Comparison of ENCODE assay signal across 8 mouse cellular contexts in the genomic region with DNA sequence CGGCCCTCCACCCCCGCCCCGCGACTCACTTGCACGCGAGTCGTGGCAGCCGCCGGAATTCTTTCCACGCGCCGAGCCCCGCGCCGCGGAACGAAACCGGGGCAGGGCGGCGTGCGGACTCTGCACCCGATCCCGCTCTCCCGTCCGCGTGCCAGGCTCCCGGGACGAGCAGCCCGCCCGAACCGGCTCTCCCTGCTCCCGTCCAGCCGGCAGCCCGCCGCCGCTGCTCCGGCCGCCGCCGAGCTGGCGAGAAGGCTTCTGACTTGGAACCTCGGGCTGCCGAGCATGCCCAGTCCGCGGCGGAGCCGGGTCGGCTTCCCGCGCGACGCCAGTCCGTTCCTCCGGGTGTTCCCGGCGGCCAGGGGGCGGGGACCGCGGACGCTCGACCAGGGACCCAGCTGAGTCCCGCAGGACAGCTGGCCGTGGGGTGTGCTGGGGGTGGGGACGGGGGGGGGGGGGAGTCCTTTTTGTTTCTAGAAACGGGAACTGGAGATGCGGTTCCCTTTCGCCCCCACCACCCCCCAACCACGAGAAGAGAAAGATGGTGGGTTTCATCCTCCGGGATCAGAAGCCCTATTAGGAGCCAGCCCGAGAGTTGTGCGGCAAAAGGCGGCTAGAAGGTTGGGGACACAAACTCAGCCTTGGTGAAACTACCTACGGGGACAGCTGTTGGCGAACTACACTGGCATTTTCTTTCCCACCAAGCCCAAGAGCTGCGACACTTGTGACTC. TPM values are rescaled to one million over a fixed set of nuclear protein-coding genes. Genes with fewer than 3 reads are reported as not detected.
DNase-seq lines count a peak whose midpoint lies in the region; ATAC-seq lines count a peak whose summit lies in the region.

No protein-coding gene starts in this region.

- H3K27ac ChIP-seq in hindbrain, embryonic 12.5 days = peak overlapping the region; percentile 96

- H3K4me1 ChIP-seq in hindbrain, embryonic 12.5 days = peaks cover 18% of the 10 kb centered on the region

- H3K9ac ChIP-seq in hindbrain, embryonic 12.5 days = peak overlapping the region; percentile 85

- peak; percentile 92 for ATAC-seq in hindbrain, embryonic 12.5 days (ENCODE audit: low FRiP score)

- peak overlapping the region; percentile 85 for H3K4me3 ChIP-seq in hindbrain, embryonic 12.5 days

- DNase-seq in Muller cell, postnatal 12 days (ENCODE audit: inconsistent ontology term) = peak; percentile 97
- peak; percentile 91 for DNase-seq in cerebellum, adult 8-10 months
- peak; percentile 82 to 94 for DNase-seq in frontal cortex, adult 2 months (ENCODE audit: extremely low spot score in 1 of 2, low spot score in 1 of 2)
- peak; percentile 93 to 94 for DNase-seq in layer of hippocampus, postnatal 36 days
- DNase-seq in lung, postnatal 25 days (ENCODE audit: low spot score) = peak; percentile 94
- DNase-seq in retina, embryonic 14.5 days (ENCODE audit: low spot score) = peak; percentile 91
- peak; percentile 64 to 73 for DNase-seq in thymus, postnatal 36 days

- under 1% methylated on average over 60 of the region's 75 CpGs for WGBS in hindbrain, embryonic 12.5 days

- no peaks in the 10 kb centered on the region for H3K27me3 ChIP-seq in hindbrain, embryonic 12.5 days

- H3K36me3 ChIP-seq in hindbrain, embryonic 12.5 days = no peaks in the 10 kb centered on the region

- no peaks in the 10 kb centered on the region for H3K9me3 ChIP-seq in hindbrain, embryonic 12.5 days (replicated peaks)

- H3K4me2 ChIP-seq in hindbrain, embryonic 12.5 days (replicated peaks) = peak overlapping the region; percentile 93

RNA-seq across cellular contexts. Expression of a gene that starts 1.2 kb away (rescaled TPM):
- polyA plus RNA-seq in frontal cortex, adult 2 months (2012; rRNA removed) = 26.3 and 27.9 TPM in 2 replicates
- 18.1 and 19.2 TPM in 2 replicates for polyA plus RNA-seq in hindbrain, embryonic 12.5 days (2016; fragmentation: Nextera tagmentation; extraction: Ambion mirVana)
- total RNA-seq in layer of hippocampus, postnatal 36 days (2021) = 10 to 100 TPM; 53.6 to 64.1 TPM

Comparison
In these comparisons a context has a peak if more than half of its experiments do, and no peak if none do; other contexts are left out.
1. Peak in every context shown above with its lines: DNase-seq, ATAC-seq, H3K4me3 ChIP-seq and H3K27ac ChIP-seq.